Mouse (Mus musculus): ENCODE results near the gene Smim4. TPM values are rescaled to one million over a fixed set of nuclear protein-coding genes. Genes with fewer than 3 reads are reported as not detected.
A peak's percentile ranks its signal among the peaks of the same experiment; 100 is the strongest.

Smim4 gene
- total and polyA plus RNA-seq, 3 experiments, result 71.2 to 133 (median 84.4) TPM

DNA sequence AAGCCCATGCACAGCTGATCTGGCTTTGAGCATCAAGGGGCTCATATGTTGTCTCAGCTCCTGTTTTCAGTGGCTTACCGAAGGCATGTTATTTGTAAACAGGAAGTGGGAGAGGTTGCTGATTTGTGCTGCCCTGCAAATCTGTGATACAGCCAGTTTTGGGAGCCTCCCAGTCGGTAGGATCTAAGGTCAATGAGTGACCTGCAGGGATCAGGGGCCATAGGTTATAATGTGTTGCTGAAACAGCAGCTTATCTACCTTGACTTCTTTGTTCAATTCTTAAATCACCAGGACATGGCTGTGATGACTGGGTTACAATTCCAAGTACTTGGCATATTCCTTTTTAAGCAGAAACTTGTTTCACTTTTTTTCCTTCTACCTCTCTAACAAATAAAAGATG is 13.2 kb downstream of the Smim4 start:
- DNase-seq, result no peak

DNA sequence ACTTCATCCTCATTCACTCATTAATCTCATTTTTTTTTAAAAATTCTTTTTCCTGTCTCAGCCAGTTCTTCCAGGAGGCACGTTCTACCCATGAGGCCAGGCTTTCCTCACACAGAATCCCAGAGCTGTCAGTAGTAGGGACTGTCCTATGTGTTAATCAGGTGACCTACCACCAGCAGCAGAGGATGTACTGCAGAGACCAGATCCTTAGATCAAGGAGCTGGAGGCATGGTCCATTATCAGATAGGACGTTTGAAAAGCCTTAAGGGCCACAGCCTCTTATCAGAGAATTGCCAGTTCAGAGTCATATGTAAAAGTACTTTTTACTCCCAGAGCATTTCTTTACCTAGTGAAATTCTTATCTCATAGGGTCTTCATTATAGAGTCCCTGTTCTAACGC is 14.7 kb downstream of the Smim4 start:
- no peak for DNase-seq

GRCm38 (mm10) chr14:31112187-31112586 is 16.6 kb downstream of the Smim4 start:
- no peak for DNase-seq

DNA sequence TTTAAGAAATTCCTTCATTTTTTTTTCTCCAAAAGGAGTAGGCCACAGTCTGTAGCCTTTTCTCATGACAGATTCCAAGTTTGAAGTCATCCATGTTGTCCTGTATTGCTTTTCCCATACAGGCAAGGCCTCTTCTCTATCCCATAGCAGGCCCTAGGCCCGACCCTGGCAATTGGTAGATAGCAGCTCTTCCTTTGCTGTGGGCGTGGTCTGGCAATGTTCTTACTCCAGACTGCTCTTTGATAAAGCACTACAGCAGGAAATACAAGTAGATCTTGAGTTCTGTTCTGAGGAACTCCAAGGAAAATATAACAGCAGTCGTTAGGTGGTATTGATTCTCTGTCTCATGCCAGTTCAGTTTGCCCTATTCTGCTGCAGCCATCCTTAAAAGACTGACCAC is 18.1 kb downstream of the Smim4 start:
- no peak for DNase-seq

DNA sequence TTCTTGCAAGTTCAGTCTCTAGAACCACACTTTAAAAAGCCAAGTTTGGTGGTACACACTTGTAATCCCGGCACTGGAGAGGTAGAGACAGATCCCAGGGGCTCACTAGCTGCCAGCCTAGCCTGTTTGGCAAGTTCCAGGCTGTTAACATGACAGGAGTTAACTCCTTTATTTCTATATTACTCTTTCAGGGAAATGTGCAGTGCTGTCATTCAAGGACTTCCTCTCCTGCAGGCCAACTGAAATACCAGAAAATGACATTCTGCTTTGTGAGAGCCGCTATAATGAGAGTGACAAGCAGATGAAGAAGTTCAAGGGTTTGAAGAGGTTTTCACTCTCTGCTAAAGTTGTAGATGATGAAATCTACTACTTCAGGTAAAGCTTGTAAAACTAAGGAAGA is 23.6 kb downstream of the Smim4 start:
- DNase-seq, result no peak

- DNase-seq, result no peak
These were observed 38.8 kb downstream of the Smim4 start for GRCm38 (mm10) chr14:31089918-31090317.

GRCm38 (mm10) chr14:31088515-31088914 is 40.2 kb downstream of the Smim4 start:
- DNase-seq, result no peak

DNA sequence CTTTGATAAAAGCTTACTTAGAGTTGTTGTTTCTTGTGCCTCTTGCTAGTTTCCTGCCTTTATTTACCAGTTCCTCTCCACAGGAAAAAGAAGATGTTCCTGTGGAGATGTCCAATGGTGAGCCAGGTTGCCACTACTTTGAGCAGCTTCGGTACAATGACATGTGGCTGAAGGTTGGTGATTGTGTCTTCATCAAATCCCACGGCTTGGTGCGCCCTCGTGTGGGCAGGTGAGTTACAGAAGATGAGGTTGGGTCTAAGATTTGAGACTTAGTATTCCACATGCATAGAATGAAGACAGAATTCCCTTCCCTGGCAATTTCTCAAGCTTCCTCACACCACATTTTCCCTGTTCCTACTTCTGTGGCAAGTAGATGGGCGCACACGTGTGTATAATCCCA is 41.3 kb downstream of the Smim4 start:
- DNase-seq, result no peak

DNA sequence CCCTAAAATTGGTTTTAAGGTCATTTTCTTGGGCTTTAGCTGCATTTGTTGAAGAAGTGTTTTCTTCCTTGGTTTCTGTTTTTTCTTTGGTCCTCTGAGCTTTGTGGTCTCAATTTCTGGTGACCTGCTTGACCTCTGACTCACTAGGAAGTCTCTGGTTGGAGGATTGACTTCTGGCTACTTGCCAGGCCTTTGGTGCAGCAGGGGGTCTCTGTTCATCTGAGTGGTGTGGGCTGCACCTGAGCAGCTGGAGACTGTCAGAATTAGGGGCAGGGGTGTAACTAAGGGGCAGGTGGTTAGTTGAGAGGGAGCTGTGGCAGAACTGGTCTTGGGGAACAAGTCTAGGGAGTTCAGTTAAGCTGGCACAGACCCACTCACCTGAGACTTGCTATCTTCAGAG is 47.6 kb downstream of the Smim4 start:
- no peak for DNase-seq

GRCm38 (mm10) chr14:31079313-31080028 is 49.3 kb downstream of the Smim4 start:
- no peak for DNase-seq

DNA sequence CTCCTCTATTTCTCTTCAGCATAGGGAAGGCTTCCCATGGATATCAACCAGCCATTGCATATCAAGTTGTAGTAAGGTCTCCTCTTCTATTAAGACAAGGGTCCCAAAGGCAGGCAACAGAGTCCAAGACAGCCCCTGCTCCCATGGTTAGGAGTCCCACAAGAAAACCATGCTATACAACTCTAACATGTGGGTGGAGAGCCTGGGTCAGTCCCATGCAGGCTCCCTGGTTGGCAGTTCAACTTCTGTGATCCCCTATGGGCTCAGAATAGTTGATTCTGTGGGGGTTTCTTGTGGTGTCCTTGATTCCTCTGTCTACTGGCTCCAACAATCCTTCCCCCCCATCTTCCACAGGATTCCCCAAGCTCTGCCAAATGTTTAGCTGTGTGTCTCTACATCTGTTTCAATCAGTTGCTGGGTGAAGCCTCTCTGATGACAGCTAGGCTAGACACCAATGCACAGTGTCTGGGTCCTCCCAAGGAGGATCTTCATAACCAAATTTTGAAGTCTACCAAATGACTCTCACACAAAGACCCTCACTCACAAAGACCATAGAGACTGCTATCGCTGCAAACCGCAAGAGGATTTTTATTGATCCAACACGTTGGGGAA is 50.1 kb downstream of the Smim4 start:
- no peak for DNase-seq

GRCm38 (mm10) chr14:31069086-31069733 is 59.5 kb downstream of the Smim4 start:
- no peak for DNase-seq

DNA sequence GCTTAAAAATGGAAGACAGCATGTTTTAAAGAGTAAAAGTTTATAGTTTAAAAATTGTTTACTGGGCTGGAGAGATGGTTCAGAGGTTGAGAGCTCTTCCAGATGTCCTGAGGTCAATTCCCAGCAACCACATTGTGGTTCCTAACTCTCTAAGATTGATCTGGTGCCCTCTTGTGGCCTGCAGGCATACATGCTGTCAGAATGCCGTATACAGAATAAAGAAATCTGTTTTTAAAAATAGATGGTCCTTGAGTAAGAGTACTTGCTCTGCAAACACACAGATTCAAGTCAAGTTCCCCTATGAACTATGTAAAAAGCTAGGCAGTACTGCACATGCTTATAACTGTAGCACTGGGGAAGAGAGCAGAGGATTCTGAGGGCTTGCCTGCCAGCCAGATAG is 66.5 kb downstream of the Smim4 start:
- peak; percentile 10 for DNase-seq

- DNase-seq, result no peak
These were observed 82.9 kb downstream of the Smim4 start for GRCm38 (mm10) chr14:31045817-31046216.

DNA sequence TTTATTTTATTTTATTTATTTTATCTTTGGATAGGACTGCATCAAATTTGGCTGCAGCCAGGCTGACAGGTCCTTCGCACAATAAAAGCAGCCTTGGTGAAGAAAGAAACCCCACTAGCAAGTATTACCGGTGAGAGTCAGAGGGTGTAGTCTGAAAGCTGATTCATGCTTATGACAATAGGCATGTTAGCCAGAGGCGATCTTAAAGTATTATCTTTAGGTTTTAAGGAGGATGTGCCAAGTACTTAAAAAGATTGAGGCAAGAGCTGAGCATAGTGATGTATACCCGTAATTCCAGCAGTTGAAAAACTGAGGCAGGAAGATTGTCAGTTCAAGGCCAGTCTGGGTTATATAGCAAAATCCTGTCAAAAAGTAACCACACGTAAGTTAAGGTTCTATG is 83.5 kb downstream of the Smim4 start:
- no peak for DNase-seq

Other genes with a start within 250 kb of the Smim4 start
- gene Mustn1, start 249.8 kb downstream of the Smim4 start, total RNA-seq (2021), result 1 to 10 TPM; 1.8 to 5.3 TPM
- gene Mustn1, start 249.8 kb downstream of the Smim4 start, polyA plus RNA-seq (2012; rRNA removed), result 3.6 and 3.8 TPM in 2 replicates
- 10 to 100 TPM in 1 of 2 experiments, 1 to 10 TPM in 1; 6.2 to 12.7 TPM for gene Itih4, start 242.5 kb downstream of the Smim4 start, total RNA-seq (2021)
- 0.64 and 0.88 TPM in 2 replicates for gene Itih4, start 242.5 kb downstream of the Smim4 start, polyA plus RNA-seq (2012; rRNA removed)
- gene Itih3, start 205.2 kb downstream of the Smim4 start, total RNA-seq (2021), result 1 to 10 TPM in 1 of 2 experiments, under 1 TPM in 1; 0.97 to 2.5 TPM
- 0.18 and 0.19 TPM in 2 replicates for gene Itih3, start 205.2 kb downstream of the Smim4 start, polyA plus RNA-seq (2012; rRNA removed)
- 1 to 10 TPM in 1 of 2 experiments, not detected in 1; 2.2 TPM for gene Itih1, start 185.7 kb downstream of the Smim4 start, total RNA-seq (2021)
- 0.37 TPM in 1 of 2 replicates, not detected in the other for gene Itih1, start 185.7 kb downstream of the Smim4 start, polyA plus RNA-seq (2012; rRNA removed)
- 10 to 100 TPM; 10.2 to 13.3 TPM for gene Nek4, start 177.6 kb downstream of the Smim4 start, total RNA-seq (2021)
- gene Nek4, start 177.6 kb downstream of the Smim4 start, polyA plus RNA-seq (2012; rRNA removed), result 5.2 and 5.5 TPM in 2 replicates
- 10 to 100 TPM; 40.9 to 50.7 TPM for gene Glt8d1, start 127.6 kb downstream of the Smim4 start, total RNA-seq (2021)
- 17.7 and 23.3 TPM in 2 replicates for gene Glt8d1, start 127.6 kb downstream of the Smim4 start, polyA plus RNA-seq (2012; rRNA removed)
- 100 to 1,000 TPM; 234 to 254 TPM for gene Spcs1, start 127.3 kb downstream of the Smim4 start, total RNA-seq (2021)
- gene Spcs1, start 127.3 kb downstream of the Smim4 start, polyA plus RNA-seq (2012; rRNA removed), result 60.5 and 69.4 TPM in 2 replicates
- 10 to 100 TPM; 45.7 to 48.9 TPM for gene Pbrm1, start 109.8 kb downstream of the Smim4 start, total RNA-seq (2021)
- gene Pbrm1, start 109.8 kb downstream of the Smim4 start, polyA plus RNA-seq (2012; rRNA removed), result 9.3 and 9.7 TPM in 2 replicates
- 100 to 1,000 TPM in 1 of 2 experiments, 10 to 100 TPM in 1; 54.3 to 140 TPM for gene Gnl3, start 109.8 kb downstream of the Smim4 start, total RNA-seq (2021)
- 5.8 and 8.3 TPM in 2 replicates for gene Gnl3, start 109.8 kb downstream of the Smim4 start, polyA plus RNA-seq (2012; rRNA removed)
- gene Nt5dc2, start 2.1 kb upstream of the Smim4 start, total RNA-seq (2021), result 10 to 100 TPM; 22.5 to 33.3 TPM
- 107 and 124 TPM in 2 replicates for gene Nt5dc2, start 2.1 kb upstream of the Smim4 start, polyA plus RNA-seq (2012; rRNA removed)
- gene Stab1, start 39.7 kb upstream of the Smim4 start, total RNA-seq (2021), result 10 to 100 TPM; 55.8 to 67.6 TPM
- 80.5 and 82.1 TPM in 2 replicates for gene Stab1, start 39.7 kb upstream of the Smim4 start, polyA plus RNA-seq (2012; rRNA removed)
- gene Tnnc1, start 79.4 kb upstream of the Smim4 start, total RNA-seq (2021), result 1 to 10 TPM; 1.3 to 1.7 TPM
- gene Tnnc1, start 79.4 kb upstream of the Smim4 start, polyA plus RNA-seq (2012; rRNA removed), result 0.36 TPM in 1 of 2 replicates, not detected in the other
- 100 to 1,000 TPM; 249 to 309 TPM for gene Nisch, start 88.0 kb upstream of the Smim4 start, total RNA-seq (2021)
- 412 and 462 TPM in 2 replicates for gene Nisch, start 88.0 kb upstream of the Smim4 start, polyA plus RNA-seq (2012; rRNA removed)
- 10 to 100 TPM in 1 of 2 experiments, 1 to 10 TPM in 1; 5.2 to 11.2 TPM for gene Sema3g, start 88.9 kb upstream of the Smim4 start, total RNA-seq (2021)
- gene Sema3g, start 88.9 kb upstream of the Smim4 start, polyA plus RNA-seq (2012; rRNA removed), result 8.7 and 10.9 TPM in 2 replicates
- gene Phf7, start 122.4 kb upstream of the Smim4 start, total RNA-seq (2021), result 1 to 10 TPM; 6.1 to 7.3 TPM
- gene Phf7, start 122.4 kb upstream of the Smim4 start, polyA plus RNA-seq (2012; rRNA removed), result 4.6 and 4.8 TPM in 2 replicates
- 10 to 100 TPM; 59.5 to 60.5 TPM for gene Bap1, start 122.5 kb upstream of the Smim4 start, total RNA-seq (2021)
- 63.2 and 72.0 TPM in 2 replicates for gene Bap1, start 122.5 kb upstream of the Smim4 start, polyA plus RNA-seq (2012; rRNA removed)
- gene Dnah1, start 194.9 kb upstream of the Smim4 start, total RNA-seq (2021), result 1 to 10 TPM; 1.7 to 2.1 TPM
- 0.71 and 1.3 TPM in 2 replicates for gene Dnah1, start 194.9 kb upstream of the Smim4 start, polyA plus RNA-seq (2012; rRNA removed)
- gene Capn7, start 207.7 kb upstream of the Smim4 start, total RNA-seq (2021), result 10 to 100 TPM; 37.3 to 53.5 TPM
- gene Capn7, start 207.7 kb upstream of the Smim4 start, polyA plus RNA-seq (2012; rRNA removed), result 12.7 and 13.0 TPM in 2 replicates

Measured in adrenal gland, adult 2 months (tissue).